Mouse (Mus musculus) kidney, postnatal 4 days (tissue): ENCODE measurements at regions not wholly inside any gene's neighbourhood (a gene's known extent, or its start where the extent isn't known, plus 50 kb on each side); places are given as distances from the start of the nearest gene placed in this dataset.

ENCODE experiments used
- DNase-seq, 2 experiments: peaks; one replicate each; pipeline ENCODE4 v3.0.0; 2021; ENCODE audit warnings: mixed read lengths in 2 of 2

DNA sequence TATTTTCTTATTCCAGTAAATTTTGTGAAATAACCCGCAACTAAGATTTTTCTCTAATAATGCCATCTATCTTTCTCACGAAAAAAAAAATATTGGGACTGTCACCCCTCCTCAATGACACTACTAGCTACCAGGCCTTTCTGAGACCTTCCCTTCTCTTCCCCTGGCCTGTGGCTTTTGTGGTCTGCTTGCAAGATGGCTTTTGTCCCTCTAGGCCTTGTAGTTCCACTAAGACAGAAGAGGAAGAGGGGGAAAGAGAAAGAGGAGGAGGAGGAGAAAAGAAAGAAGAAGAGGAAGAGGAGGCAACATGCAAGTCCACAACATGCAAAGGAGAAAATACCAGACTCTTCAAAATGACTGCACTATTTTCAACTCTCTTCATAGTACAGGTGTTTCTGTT lies 590.9 kb upstream of the Sall1 start:
- no peak for DNase-seq

- no peak for DNase-seq
These were observed 588.3 kb upstream of the Sall1 start for GRCm38 (mm10) chr8:89632304-89632703.

DNA sequence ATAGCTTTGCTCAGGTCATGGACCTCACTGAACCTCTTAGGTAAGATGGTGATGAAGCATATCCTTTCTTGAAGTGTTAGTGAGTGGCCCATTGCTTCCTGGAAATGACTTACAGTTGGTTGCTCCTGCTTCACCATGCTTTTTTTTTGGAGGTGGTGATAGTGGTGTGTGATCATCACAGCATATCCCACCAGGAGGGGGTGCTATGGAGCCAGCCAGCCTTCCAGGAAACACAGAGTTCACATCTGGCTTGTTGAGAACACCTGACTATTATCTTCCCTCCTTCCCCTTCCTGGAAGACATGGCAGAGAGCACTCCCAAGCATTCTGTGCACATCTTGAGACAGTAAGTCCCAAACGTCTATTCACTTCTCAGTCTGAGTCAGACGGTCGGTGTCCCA lies 586.6 kb upstream of the Sall1 start:
- DNase-seq = peak; percentile 40

DNA sequence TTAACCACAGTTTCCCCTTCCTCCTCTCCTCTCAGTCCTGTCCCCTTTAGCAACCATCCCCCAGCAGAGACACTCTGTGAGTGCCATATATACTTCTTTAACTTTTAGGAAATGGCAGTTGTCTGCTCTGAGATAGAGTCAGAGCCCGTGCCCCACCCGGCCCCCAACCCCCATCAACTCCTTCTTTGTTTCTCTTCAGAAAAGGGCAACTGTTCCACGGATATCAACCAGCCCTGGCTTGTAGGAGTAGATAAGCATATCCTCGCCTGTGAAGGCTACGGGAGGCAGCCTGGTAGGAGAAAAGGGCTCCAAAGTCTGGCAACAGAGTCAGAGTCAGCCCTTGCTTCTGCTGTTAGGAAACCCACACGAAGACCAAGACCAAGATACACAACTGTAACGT lies 574.1 kb upstream of the Sall1 start:
- DNase-seq = no peak

GRCm38 (mm10) chr8:89615863-89616558 lies 572.0 kb upstream of the Sall1 start:
- DNase-seq = peak in 1 of 2 experiments; percentile 10

DNA sequence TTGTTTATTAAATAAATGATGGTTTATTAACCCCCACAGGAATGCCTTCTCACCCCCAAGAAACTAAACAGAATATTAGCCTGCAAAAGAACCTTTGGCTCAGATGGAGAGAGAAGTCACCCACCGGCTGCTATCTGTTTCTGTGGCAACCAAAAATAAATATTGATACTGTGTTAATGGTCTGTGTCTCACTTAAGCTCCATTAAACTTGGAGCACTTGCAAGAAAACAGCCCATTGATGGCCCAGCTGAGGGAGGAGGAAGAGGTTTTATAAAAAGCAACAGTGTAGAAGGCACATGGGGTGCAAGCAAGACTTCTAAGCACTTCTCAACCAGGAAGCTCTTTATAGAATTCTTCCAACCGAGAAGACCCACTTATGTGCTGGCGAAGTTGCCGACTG lies 565.1 kb upstream of the Sall1 start:
- DNase-seq = no peak

DNA sequence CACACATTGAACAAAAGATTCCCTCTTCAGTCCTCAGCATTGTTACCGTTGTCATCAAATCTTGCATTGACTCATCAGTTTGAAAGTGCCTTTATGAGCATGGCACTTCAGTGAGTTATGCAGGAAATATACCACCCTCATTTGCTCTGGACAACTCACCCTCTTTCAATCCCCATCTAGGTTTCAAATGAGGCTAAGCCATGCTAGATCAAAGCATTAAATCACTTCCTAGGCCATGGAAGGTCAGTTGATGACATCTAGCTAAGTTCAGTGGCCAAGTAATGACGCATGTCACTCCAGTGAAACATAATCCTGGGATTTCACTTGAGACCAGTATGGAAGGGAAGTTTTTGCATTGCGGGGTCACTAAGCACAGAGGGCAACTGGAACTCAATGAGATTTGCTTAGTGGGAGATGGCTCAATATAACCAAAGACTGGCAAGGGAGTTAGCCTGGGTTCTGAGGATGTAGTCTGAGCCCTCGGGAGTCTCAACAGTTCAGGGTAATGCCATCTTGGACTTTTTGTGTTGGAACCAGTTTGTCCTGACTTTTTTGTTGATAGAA lies 562.0 kb upstream of the Sall1 start:
- DNase-seq = no peak

DNA sequence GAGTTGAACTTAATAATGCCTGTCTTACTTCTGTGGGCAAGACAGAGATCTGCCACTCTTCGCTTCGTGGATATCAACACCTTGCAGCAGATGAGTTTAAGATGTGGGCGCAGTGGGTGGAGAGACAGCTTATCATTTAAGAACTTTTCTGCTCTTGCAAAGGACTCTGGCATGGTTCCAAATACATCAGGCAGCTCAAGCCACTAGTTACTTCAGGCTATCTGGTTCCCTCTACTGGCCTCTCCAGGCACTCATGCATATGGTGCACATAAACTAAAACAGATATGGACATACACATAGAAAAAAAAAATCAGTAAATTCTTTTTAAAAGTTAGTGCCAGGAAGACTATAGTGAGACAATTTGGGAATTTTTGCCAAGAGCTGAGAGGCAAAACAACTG lies 560.5 kb upstream of the Sall1 start:
- DNase-seq = no peak

- DNase-seq = no peak
These were observed 552.4 kb upstream of the Sall1 start for GRCm38 (mm10) chr8:89596380-89596779.

DNA sequence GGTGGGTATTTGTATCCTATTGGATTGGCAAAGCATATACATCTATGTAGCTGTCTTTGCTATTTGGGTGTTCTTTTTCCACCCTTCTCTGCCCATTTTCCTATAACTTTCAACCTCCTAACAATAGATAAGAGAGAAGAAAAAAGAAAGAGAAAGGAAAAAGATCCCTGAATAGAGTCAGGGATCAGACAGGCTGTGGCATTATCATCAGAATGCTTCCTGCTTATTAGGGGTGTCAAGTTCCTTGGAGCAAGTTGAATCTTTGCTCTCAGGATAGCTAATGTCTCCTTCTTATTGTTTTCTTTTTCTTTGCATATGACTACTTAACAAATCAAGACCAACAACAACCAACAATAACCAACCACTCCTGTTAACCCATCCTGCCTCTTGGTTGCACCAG lies 539.1 kb upstream of the Sall1 start:
- DNase-seq = no peak

DNA sequence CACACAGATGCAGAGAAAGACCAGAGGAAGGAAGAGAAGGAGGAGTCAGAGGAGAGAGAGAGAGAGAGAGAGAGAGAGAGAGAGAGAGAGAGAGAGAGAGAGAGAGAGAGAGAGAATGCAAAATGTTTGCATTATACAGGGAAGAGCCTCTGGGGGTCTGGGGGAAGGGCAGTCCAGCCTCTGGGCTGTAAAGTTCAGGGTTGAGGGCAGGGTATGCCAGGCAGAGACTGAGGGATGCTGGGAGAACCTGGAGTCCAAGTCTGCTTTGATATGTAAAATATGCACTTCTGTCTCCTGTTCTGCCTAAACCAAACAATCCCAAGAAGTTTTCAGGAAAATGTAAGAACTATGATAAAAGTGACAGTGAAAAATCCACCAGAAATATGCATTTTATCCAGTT lies 538.6 kb upstream of the Sall1 start:
- DNase-seq = no peak

- peak; percentile 94 for DNase-seq
These were observed 527.9 kb upstream of the Sall1 start for GRCm38 (mm10) chr8:89571816-89572215.

DNA sequence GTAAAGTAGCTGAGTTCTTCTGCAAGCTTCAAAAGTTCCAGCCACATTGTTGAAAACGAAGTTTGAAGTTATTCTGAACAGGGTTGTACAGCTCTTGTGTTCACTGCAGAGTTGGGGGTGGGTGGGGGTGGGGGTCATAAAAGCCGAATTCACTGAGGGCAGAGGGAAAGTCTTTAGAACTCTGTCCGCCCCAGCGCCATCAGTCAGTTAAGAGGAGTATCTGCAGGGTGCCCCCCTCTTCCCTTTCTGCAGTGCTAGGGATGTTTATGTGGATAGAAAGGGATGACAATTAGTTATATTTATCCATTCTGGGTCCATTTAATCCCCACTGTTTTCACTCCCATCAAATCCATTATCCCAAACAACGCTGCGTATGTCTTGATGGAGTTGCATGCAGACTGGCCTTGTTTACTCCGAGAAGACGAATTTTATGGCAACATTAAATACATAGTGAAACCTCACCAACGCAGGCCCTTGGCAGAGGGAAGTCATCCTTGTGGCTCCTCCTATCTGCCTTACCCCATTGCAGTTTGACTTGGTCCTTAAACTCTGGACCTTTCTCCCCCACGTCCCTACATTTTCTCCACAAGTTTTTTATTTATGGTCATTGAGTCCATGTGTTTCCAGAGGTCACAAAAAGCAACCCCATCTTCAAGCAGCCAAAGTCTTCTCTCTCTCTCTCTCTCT lies 526.8 kb upstream of the Sall1 start:
- no peak for DNase-seq

- no peak for DNase-seq
These were observed 525.4 kb upstream of the Sall1 start for GRCm38 (mm10) chr8:89569406-89569805.

- DNase-seq = no peak
These were observed 524.7 kb upstream of the Sall1 start for GRCm38 (mm10) chr8:89568641-89569040.

DNA sequence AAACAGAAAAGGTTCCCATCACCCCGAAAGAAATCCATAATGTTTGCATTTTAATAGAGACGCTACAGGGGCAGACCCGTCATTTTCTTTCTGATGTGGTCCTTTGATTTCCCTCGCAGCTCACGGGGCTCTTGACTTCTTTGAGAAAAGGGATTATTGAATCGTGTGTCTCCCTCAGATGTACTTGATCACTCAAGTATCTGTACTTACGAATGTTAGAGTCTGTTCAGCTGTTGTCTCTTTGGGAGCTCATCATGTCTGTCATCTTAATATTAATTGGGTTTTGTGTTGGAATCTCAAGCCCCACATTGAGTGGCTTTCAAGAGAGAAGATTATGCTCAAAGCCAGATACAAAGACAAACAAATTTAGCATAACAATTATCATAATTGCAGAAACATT lies 523.0 kb upstream of the Sall1 start:
- DNase-seq = no peak

DNA sequence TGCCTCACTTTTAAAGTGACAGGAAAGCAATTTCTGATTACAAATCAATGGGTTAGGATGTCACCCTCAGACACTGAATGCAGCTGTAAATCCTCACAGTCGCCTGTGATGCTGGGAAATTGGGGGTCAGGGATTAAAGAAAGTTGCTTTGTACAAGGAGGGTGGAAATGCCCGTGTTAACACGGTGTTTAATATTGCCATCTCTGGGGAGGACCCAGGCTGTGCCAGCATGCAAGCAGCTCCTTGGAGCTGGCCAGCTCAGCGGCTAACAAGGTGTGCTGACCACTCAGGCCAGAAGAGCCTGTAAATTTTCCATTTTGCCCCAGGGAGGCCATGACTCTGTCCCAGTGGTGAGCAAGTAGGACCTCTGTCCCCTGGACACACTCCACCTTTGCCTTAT lies 522.5 kb upstream of the Sall1 start:
- DNase-seq = no peak

DNA sequence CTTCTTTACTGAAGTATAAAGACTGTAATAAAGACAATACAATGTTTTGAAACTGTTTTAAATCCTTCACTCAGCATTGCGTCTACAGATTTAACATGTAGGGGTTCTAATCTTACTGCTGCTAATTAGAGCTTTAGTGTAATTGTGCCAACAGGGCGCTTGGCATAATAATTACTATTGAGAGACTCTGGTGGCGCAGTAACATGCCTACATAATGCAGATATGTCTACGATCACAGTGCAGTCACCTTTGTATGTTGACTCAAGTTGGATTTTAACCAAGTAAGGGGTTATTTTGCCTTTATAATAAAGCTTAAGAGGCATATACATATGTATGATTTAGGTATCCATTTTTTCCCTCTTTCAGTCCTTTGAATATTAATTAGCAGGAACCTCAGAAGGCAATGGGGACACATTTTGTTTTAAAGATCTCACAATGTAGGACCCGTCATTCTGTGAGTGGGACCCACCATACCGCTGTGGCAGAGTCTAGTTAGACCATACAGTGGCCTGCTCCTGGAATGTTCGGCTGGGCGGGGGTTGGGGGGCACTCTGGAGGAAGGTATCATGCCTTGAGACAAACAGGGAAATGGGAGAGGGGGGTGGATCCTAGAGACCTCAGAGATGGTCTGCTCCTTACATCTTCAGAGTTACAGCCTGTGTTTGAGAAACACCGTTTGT lies 521.3 kb upstream of the Sall1 start:
- DNase-seq = no peak

- DNase-seq = peak; percentile 20 to 36
These were observed 519.6 kb upstream of the Sall1 start for GRCm38 (mm10) chr8:89563544-89563943.

DNA sequence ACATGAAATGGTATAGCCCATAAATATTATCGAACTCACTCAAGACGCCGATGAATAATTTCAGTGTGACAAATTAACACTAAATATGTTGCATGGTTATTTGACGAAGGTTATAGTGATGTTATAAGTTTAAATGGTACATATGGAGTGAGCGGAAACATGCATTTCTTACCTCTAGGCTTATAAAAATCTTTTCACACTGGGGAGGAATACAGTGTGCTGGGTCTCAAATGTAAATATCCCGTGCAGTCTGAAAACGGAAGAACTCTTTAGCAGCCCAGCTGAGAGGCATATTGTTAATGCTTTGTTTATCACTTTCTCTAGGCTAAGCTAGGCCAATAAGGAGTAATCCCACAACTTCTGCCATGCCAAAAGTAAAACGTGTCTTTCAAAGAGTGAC lies 518.6 kb upstream of the Sall1 start:
- no peak for DNase-seq

- DNase-seq = no peak
These were observed 497.3 kb upstream of the Sall1 start for GRCm38 (mm10) chr8:89541231-89541630.

DNA sequence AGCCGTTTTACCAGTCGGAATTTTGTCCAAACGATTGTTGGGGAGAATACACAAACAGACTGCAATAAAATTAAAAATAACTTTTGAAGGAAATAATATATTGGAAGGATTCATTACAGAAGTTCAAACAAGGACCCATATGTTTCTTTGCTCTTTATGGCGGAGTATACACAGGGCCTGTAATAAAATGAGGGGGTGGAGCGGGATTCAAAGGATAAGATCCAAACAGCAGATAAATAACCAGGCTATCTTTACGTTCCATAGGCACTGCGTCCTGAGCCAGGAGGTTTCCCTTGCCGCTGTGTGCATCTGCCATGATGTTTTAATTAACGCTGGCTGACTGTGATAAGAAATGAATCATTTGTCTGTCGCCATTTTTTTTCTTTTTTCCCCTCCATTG lies 490.6 kb upstream of the Sall1 start:
- DNase-seq = no peak

- no peak for DNase-seq
These were observed 481.1 kb upstream of the Sall1 start for GRCm38 (mm10) chr8:89525041-89525440.

DNA sequence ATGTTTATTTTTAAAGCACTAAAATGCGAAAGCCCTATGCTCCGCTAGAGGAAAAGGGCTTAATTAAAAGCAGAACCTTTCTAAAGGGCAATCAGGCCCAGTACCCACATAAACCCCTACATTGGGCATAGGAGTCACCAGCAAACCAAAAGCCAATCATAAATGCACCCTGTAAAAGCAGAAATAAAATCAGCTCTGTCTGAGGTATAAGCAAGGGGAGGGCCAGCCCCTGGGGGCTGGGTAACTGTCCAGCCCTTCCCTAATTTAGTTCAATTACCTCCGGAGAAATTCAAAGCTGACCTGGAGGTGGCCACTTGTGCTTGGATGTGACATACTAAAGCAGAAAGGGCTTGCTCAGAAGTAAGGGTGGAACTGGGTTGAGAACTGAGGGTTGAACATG lies 479.4 kb upstream of the Sall1 start:
- no peak for DNase-seq
